Mouse (Mus musculus): ENCODE data around the gene Grm4.

The Grm4 gene

DNA sequence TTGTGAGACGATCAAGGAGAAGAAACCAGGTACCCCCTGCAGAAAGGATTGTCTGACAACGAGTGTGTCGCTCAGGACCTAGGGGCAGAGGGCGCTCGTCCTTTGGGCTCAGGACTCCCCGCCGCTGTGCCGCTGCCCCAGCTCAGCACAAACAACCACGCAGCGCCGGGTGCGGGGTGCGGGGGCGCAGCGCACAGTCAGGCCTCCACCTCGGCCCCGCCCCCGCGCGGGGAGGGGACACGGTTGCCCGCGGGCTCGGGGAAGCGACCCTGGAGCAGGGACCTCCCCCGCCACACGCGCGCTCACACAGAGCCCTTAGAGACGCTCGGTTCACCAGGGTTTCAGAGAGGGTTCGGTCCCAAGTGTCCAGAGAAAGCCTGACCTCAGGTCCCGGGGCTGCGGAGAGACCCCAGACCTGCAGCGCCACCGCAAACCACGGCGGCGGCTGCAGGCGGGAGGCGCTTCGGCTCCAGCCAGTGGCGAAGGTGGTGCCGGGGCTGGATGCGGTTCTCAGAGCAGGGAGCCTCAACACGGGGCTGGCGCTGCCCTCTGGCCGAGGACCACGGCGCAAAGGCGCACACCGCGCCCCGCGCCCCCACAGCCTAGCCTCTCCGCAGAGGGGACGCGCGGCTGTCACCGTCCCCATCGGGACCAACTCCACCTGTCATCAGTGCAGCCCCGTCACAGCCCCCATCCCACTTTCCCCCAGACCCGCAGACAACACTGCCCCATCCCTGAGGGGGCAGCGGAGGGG is 9.2 kb downstream of the Grm4 start:
- DNase-seq (ENCODE audit: low spot score) = no peak

DNA sequence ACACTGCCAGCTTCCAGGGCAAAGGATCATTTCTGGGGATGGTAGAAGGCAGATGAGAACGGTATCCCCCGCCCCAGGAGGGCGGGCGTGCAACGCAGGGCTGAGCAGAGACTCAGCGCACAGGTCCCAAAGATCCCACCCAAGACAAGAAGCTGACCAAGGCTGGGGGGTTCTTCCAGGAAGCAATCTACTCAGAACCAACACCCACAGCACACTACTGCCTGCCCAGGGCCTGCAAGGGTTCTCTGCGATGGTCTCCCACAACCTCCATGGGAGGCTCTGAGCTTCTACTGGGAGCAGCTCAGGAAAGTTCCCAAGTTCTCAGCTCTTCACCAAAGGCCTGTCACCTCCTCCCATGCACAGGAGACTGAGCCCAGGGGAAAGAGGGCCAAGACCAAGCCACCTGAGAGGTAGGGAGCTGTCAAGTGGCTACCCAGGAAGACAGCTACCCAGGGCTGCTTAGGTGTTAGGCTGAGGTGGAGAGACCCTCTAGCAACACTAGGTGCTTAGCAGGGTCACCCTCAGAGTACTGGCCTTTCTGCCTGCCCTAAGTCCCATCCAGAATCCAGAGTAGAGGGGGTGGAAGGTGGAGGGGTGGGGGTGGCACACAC is 10.0 kb downstream of the Grm4 start:
- DNase-seq (ENCODE audit: low spot score) = no peak

DNA sequence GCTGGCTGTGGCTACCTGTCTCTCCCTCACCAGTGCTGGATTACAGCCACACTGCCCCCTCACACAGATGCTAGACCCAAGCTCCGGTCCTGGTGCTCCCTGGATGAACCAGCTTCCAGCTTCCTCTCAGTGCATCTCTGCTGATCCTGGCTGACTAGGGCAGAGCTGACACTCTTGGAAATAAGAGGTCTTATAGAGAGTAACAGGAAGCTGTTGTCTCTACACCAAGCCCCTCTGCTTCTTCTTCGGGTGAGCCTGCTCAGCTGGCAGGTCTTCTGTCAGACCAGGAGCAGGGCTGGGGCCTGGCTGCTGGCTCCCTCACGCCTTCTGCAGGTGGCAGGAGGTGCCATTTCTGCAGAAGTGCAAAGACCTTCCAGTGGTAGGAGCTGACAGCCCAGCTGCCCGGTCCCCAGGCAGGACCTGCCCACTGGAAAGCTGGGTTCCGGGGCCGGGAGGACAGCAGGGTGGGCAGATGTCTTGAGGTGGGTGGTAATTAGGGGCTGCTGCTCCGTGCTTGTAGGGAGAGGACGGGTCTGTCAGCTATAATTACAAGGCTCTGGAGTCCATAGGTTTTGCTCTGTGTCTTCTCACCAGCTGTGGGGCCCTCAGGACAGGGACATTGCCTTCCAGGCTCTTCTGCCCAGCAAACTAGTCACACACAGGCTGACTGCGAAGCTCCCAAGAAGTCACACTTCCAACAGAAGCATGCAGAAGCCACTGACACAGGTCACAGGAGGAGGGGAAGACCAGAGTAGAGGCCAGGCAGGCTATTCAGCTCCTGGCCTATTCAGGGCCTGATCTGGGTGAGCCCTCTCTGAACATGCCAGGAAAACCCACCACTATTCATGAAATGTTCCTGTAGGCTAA is 10.7 kb downstream of the Grm4 start:
- no peak for DNase-seq (ENCODE audit: low spot score)

DNA sequence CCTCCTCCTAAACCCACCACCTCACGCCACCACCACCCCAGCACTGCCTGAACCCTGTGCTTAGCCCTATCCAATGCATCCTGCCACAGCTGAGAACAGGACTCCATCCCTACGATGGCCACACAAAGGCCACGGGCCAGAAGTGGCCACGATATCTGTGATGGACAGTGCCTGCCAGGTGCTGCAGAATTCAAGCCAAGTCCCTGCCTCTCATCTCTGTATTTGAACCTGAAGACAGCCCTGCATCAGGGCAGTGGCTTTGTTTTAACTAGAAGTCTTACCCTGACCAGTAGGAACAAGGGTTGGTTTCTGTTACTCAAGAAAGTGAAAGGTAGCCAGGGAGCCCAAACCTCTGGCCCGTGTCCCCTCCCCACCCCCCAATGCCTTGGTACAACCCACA is 12.1 kb downstream of the Grm4 start:
- DNase-seq (ENCODE audit: low spot score) = no peak

DNA sequence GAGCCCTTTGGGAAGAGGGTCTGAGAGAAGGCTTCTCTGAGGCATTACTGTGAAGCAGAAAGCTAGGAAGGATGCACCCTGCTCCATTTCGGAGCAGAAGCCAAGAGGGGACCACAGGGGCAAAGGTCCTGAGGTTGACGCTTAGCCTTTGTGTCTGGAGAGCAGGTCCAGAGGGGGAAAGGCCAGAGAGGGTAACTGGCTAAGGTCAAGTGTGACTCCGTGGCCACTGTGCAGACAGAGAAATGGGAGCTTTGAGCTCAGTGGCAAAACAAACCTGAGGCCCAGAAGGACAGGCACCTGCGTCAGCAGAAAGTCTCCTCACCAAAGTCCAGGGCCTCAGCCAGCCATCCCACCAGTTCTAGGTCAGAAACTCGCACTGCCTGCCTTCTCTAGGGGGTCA is 12.7 kb downstream of the Grm4 start:
- no peak for DNase-seq (ENCODE audit: low spot score)

DNA sequence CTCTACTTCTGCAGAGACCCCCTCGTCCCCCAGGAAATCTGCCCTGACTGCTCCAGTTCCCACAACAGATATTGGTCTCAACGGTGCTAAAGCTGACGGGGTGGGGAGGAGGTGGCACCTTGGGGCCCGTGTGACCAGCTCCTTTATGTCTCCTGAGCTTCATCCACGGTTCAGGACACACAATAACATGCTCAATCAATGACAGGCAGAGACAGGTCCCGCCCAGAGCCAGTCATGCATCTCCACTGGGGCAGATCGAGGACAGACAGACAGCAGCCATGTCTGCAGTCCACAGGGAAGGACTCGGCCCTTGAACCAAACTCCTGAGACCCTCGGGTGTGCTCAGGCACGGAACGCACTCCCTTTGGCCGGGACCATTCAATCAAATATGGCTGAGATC is 13.2 kb downstream of the Grm4 start:
- DNase-seq (ENCODE audit: low spot score) = no peak

DNA sequence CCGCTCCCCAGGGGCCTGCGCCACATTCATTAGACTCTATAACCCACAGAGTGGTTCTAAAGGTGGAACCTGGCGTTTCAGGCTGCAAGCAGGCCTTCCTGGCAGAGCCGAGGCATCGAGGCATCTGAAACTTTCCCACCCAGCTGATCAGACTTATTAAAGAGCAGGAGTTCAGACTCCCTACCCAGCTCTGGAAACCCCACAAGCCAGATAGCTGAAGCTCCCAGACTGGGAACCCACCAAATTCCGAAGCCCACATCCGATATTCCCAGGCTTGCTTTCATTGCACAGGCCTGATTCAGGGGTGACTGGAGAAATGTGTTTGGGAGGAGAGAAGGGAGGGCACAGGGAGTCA is 13.6 kb downstream of the Grm4 start:
- no peak for DNase-seq (ENCODE audit: low spot score)

DNA sequence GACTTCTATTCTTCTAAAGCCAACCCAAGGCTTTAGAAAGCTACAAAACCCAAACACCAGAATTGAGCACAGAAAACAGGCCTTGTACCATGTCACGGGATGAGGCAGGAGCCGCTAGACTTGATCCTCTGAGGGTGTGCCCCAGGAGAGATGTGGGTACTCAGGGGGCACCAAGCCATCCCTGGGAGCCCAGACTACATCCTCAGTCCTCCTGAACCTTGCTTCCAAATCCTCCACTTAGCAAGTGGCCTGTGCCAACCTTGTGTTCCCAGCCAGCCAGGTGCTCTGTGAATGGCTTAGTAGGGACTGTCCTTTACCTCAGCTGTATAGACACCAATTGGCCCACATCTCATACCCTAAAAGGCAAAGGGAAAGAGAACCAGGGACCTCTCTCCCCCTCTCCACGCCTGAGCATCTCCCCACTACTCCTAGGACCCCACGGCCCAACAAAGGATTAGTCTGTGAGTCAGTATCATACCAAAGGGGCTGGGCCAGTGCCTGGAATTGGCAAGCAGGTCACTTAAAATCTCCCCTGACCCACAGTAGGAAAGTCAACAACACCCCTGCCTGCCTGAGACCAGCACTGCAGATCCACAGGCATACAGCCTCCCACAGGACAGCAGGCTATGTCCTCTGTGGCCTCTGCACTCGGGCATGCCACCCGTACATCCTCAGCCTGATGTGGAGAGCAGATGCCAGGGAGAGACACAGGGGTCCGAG is 14.2 kb downstream of the Grm4 start:
- DNase-seq (ENCODE audit: low spot score) = no peak

DNA sequence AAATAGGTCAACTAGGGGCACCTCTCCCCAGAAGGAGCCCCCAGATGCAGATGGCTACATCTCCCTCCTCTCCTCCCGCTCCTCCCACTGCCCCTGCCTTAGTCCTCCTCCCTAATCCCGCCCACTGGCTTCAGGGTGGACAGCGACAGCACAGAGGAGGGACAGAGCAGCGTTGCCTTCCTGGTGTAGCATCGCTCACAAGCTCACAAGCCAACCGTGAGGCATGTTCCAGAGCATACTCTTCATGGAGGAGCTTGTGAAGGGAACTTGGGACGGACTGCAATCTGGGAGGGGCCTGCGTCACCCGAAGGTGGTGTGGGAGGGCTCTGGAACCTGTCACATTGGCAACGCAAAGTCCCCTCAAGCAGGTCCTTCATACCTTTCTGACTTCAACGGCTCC is 14.8 kb downstream of the Grm4 start:
- no peak for DNase-seq (ENCODE audit: low spot score)

DNA sequence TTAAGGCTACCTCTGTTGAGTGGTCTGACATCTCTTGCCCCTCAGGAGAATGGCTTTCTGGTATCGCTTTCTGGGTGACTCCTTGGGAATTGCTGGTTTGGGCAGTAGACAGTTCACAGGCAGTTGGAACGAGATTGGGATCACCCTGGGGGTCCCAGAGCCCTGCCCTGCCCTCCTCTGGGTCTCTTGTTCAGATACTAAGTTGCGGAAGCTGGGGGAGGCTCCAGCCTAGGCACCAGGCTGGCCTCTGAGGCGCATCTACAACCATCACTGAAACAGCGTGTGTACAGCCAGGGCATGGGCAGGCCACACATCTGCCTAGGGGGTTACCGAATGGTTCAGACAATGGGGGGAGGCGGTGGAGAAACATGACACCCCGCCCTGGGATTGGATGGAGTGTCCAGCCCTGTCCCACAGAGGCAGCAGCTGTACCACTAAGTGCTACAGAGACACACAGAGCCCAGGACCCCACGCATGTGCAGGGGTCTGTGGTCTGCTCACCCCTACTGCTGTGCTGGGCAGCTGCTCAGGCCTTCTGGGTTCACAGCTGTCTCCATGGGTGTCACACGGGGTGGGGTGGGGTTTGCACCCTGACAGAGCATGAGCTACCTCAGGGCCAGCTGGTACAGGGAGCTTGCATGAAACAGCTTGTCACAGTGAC is 15.9 kb downstream of the Grm4 start:
- DNase-seq (ENCODE audit: low spot score) = no peak

DNA sequence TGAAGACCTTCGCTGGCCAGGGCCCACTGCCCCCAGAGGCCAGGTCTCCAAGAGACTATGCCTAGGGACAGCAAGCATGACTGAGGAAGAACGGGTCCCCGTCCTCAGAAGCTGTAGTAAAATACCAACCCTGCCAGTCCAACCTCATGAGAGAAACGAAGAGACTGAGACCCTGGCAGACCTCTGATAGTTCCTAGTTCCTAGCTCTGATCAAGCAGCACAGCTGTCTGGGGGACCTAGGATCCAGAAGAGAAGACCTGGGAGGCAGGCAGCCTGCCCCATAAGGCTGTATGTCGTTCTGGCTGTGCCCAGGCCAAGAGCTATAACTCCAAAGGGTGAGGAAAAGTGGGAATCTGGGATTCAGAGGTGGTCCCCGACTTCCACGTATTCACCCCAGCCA is 17.3 kb downstream of the Grm4 start:
- DNase-seq (ENCODE audit: low spot score) = no peak

DNA sequence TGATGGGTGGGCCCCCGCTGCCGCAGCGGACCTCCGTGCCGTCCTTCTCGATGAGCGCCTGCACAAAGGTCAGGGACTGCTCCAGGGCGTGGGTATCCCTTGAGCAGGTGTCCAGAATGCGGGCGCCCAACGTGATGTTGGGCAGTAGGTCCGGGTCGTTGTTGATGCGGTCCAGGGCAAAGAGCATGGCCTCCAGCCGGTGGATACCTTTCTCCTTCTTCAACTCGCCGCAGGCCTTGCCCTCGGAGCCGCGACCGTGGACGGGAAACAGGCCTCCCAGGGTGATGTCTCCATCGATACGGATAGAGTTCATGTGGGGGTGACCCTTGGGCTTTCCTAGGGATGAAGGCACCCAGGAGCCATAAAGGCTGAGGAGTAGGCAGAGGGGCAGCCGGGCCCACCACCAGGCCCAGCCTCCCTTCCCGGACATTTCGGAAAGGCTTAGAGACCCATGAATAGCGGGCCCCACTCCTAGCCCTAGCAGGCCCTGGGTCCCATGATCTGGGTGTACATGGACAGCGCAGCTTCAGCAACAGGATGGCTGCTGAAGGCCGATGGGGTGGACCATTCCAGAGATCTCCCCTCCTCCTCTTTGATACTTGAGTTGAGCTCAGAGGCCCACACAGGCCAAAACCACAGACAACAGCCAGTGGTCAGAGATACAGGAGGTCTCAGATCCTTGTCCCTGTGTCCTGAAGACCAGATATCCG is 18.3 kb downstream of the Grm4 start:
- no peak for DNase-seq (ENCODE audit: low spot score)

DNA sequence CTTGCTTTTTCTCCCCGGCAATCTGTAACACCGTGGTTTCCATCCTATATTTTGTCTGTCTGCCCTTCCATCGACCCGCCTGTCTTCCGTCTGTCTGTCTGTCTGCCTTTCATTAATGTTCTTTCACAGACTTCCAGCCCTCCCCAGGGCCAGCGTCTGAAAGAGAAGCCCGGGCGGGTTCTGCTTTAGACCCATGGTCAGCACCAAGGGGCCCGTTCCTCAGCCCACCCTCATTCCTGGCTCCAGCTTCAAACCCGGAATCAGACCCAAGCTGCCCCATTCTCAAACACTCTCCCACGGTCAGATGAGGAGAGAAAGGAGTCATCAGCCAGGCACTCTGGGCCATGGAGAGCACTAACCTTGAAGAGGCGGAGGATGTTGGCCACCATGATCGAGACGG is 18.9 kb downstream of the Grm4 start:
- DNase-seq (ENCODE audit: low spot score) = no peak

DNA sequence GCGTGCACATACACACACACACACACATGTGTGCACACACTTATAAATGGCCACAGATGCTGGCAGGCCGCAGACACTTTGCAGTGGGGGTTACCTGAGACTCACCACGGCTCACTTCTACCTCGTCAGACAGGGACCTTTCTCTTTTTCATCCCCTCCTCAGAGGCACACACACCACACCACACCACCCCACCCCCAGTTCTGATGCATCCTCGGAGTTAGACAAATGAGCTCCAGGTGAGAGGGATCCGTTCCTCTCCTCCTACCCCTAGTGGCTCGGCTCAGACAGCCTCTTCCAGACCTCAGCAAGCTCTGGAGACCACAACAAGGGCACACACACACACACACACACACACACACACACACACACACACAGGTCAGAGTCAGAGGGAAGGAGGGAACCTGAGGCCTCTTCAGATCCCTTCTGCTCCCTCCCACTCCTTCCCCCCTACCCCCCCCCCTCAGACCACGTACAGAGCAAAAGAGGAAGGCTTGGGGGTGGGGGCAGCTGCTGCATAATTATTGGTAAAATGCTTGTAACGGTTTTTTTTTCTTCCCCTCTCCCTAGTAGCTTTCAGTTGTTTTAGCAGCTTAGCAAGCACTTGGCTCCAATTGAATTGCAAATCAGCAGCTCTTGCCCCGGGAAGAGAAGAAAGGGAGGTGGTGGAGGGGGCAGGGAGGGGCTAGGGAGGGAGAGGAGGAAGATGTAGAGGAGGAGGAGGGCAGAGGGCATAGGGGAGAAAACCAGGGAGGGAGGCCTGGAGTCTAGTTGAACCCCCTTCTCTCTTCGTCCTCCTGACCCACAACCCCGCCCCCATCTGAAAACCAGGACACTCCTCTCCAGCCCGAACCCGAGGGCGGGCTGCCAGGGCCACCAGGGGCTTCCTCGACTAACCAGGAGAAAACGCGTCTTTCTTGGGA is 19.6 kb downstream of the Grm4 start:
- no peak for DNase-seq (ENCODE audit: low spot score)

DNA sequence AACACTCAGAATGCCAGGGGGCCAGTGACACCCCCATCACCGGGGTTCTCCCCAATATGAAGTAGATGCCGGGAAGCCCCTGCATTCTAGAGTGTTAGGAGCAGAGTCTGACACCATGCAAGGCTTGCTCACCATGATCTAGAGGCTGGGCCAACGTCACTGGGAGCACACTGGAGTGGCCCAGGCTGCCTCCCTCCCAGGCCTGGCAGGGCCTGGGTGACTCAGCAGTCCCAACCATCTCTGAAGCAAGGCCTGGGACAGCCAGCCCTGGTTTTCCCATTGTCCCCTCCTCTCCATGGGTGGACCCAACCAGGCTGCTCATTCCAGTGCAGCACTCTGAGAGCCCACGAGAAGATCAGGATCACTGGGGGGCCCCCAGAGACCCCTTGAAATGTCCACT is 20.4 kb downstream of the Grm4 start:
- no peak for DNase-seq (ENCODE audit: low spot score)

DNA sequence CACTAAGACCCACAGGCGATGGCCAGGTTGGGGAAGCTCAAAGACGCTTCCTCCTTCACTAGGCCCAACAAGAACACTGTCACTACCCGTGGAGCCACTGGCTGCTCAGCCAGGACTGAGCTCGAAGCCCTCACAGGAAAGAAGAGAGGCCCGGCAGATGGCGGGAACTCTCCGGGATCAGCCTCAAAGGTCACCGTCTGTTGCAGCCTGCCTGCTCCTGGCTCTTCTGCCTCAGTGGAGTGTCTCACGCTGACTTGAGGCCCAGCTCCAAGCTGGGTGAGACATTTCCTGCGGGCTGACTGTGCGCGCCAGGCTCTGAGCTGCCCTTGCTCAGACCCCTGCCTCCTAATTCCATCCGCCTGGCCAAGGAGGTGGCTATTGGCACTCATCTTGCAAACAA is 22.1 kb downstream of the Grm4 start:
- no peak for DNase-seq (ENCODE audit: low spot score)

DNA sequence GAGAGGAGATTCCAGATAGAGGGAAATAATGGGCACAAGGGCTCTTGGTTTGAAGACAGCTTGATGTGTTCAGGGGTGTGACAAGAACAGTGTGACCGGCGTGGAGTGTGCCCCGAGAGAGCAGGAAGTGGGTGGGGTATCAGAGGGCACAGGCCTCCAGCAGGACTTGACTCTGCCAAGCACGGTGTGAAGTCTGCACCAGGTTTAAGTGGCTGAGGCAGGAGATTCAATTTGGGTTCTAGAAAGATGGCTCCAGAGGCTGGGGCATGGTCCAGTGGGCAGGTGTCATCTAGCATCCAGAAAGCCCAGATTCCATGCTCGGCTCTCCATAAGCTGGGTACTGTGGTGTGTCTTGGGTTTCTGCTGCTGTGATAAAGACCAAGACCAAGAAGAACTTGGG is 23.4 kb downstream of the Grm4 start:
- DNase-seq (ENCODE audit: low spot score) = no peak

DNA sequence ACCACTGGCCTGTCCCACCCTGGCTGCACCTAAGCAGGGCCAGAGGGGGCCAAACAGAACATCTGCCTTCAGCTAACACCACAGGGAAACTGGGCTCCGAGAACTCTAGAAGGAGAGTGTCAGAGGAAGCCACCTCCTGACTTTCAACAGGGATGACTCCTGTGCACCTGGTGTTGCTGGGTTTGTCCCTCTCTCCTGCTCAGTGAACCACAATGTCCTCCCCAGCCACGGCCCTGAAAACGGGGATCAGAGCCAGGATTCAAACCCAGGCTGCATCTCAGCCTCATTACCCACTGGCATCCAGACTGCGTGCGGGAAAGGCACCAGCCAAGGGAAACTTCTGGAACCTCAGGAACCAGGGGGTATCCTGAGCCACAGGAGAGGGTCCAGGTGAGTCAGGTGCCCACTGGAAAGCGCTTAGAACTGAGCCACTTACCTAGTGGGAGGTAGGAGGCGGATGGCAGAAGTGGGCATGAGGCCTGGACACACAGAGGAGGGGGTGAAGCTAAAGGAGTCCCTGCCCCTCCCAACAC is 26.1 kb downstream of the Grm4 start:
- DNase-seq (ENCODE audit: low spot score) = no peak

DNA sequence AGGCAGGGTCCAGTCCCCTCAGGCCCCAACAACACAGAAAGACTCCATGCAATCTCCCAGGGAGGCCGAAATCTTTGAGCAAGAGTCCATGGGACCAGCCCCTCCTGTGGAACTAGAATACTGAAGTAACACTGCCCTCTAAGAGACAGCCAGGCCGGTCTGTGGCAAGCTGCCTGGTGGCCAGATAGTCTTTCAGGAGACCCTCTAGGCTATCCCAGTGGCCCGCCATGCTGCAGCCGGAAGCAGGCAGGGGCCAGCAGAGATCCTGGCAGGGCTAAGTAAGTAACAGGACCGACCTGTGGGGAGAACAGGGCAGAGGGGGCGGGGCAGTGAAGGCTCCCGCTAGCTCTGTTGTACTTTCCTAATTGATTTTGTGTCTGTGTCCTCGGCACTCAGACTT is 27.2 kb downstream of the Grm4 start:
- DNase-seq (ENCODE audit: low spot score) = no peak

DNA sequence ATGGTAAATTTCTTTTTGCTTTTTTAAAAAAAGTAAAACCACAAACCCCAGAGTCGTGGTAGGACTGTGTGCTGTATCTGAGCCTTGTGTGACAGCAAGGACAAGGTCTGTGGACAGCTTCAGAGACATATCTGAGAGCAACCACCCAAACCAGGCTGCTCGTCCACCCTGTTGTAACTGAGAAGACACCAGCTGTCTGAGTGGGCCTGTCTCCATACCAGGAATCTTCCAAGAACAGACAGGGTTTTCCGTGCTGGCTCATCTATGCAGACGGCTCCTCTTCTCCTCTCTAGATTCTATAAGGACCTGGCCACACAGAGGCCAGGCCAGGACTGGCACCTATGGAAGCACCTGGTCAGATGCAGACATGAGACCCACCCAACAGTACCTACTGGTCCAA is 27.8 kb downstream of the Grm4 start:
- no peak for DNase-seq (ENCODE audit: low spot score)
